Mouse (Mus musculus): Measurements from ENCODE around the gene Eftud2. TPM values are rescaled to one million over a fixed set of nuclear protein-coding genes. Genes with fewer than 3 reads are reported as not detected.

Gene Eftud2
- polyA plus RNA-seq, 2 experiments: 95.0 to 137 TPM

DNA sequence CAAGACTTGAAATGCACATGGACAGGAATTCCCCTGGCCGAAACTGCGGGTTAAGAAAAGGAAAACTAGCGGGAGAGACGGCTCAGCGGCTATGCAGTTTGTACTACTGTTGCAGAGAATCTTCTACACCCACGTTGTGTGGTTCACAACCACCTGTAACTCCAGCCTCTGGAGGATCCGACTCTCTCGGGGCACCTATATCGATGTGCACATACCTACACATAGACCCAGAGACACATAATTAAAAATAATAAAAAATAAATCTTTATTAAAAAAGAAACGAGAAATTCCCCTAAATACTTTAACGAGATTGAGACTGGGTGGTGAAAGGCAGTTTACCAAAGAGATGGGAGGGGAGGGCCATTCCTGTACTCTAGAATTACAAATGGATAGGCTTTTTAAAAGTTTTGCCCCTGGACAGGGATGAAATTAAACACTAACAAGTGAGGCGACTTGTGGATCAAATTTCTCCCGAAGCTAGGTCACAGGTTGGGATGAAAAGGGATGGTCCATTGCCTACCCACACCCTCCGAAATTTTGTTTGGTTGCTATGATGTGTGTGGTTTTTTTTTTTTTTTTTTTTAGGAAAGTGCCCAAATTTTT, 60.9 kb downstream of the Eftud2 start:
- H3K9me3 ChIP-seq (ENCODE audit: control insufficient read depth, low read length): no peaks in the 10 kb centered on the region
- H3K9ac ChIP-seq (ENCODE audit: low read depth, low read length, severe bottlenecking): peak overlapping the region; percentile 99
- H3K4me1 ChIP-seq (ENCODE audit: control insufficient read depth, insufficient read depth, low read length): peaks cover 24% of the 10 kb centered on the region
- no peaks in the 10 kb centered on the region for H3K27me3 ChIP-seq (ENCODE audit: control insufficient read depth, insufficient read depth, low read length)
- H3K36me3 ChIP-seq (ENCODE audit: control insufficient read depth, insufficient read depth, low read length): no peaks in the 10 kb centered on the region
- H3K4me2 ChIP-seq (replicated peaks; ENCODE audit: low read depth, low read length, severe bottlenecking): peak overlapping the region; percentile 78
- ATAC-seq (ENCODE audit: low FRiP score, low read depth): no peak; the same call in 1 of the 2 replicates
- H3K27ac ChIP-seq (replicated peaks; ENCODE audit: low read depth, low read length): peak overlapping the region; percentile 99
- no peak for DNase-seq (ENCODE audit: low spot score)
- peak overlapping the region; percentile 85 for H3K4me3 ChIP-seq (replicated peaks; ENCODE audit: low read length)
- TF ChIP-seq POLR2A (IDR thresholded peaks at IDR 0.05; ENCODE audit: borderline replicate concordance, extremely low read depth, insufficient read depth, insufficient read length): no peak
- 2% methylated on average over 14 of the region's 14 CpGs for WGBS

DNA sequence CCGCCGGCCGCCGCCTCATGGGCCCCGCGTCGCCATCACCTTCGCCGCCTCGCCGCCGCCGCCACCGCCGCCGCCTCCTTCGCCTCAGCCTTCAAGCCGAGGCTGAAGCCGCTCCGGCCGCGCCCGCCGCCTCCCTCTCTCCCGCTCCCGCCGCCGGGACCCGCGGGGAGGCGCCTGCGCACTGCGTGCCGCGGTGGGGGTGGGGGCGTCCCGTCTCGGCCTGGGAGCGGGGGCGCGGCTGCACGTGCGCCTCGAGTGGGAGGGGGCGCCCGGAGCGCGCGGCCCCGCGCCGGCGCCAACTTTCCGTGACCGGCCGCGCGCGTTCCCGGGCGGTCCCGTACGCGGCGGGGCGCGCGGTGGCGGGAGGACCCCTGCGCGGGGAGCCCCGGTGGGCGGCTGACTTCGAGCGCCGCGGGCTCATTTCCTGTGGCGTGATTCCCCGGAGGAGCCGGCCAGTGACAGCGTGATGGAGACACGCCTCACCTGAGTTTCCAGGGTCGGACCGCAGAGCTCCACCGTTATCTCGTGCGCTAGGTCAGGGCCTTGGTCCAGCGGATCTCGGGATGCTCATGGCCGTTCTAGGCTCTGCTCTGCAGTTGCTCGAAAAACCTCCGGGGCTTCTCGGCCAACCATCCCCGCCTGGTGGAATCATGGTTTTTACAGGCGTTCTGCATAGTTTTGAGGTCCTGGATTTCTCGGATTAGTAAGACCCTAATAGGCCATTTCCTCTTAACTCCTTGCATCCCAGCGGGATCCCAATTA, 61.6 kb downstream of the Eftud2 start, which contains the start of gene Gjc1:
Gene Gjc1, minus strand, starts transcription at position 680 of the 762 bp plus-strand sequence.
- peak; percentile 90 for ATAC-seq (ENCODE audit: low FRiP score, low read depth)
- peak within 1 kb of the TSS; percentile 99 for H3K9ac ChIP-seq (ENCODE audit: low read depth, low read length, severe bottlenecking)
- no peaks in the 10 kb centered on the region for H3K9me3 ChIP-seq (ENCODE audit: control insufficient read depth, low read length)
- peaks cover 27% of the 10 kb centered on the region for H3K4me1 ChIP-seq (ENCODE audit: control insufficient read depth, insufficient read depth, low read length)
- H3K27me3 ChIP-seq (ENCODE audit: control insufficient read depth, insufficient read depth, low read length): no peaks in the 10 kb centered on the region
- H3K4me2 ChIP-seq (replicated peaks; ENCODE audit: low read depth, low read length, severe bottlenecking): peak within 1 kb of the TSS; percentile 78
- peak within 1 kb of the TSS; percentile 99 for H3K27ac ChIP-seq (replicated peaks; ENCODE audit: low read depth, low read length)
- under 1% methylated on average over 59 of the region's 97 CpGs for WGBS
- peak; percentile 77 for DNase-seq (ENCODE audit: low spot score)
- TF ChIP-seq POLR2A (IDR thresholded peaks at IDR 0.05; ENCODE audit: borderline replicate concordance, extremely low read depth, insufficient read depth, insufficient read length): peak; percentile 68; the same call in 1 of the 2 replicates
- peak within 1 kb of the TSS; percentile 85 for H3K4me3 ChIP-seq (replicated peaks; ENCODE audit: low read length)
- no peaks in the 10 kb centered on the region for H3K36me3 ChIP-seq (ENCODE audit: control insufficient read depth, insufficient read depth, low read length)

GRCm38 (mm10) chr11:102818121-102819020, 62.4 kb downstream of the Eftud2 start:
- Histone ChIP-seq H3K9ac (ENCODE audit: low read depth, low read length, severe bottlenecking) (peak overlapping the region; percentile 99), H3K27ac (replicated peaks; ENCODE audit: low read depth, low read length) (peak overlapping the region; percentile 99), H3K4me2 (replicated peaks; ENCODE audit: low read depth, low read length, severe bottlenecking) (peak overlapping the region; percentile 78), H3K27me3 (ENCODE audit: control insufficient read depth, insufficient read depth, low read length) (no peaks in the 10 kb centered on the region), H3K4me3 (replicated peaks; ENCODE audit: low read length) (peak overlapping the region; percentile 85), H3K36me3 (ENCODE audit: control insufficient read depth, insufficient read depth, low read length) (no peaks in the 10 kb centered on the region), H3K9me3 (ENCODE audit: control insufficient read depth, low read length) (no peaks in the 10 kb centered on the region), H3K4me1 (ENCODE audit: control insufficient read depth, insufficient read depth, low read length) (peaks cover 27% of the 10 kb centered on the region)
- ATAC-seq (ENCODE audit: low FRiP score, low read depth) (peak; percentile 39), DNase-seq (ENCODE audit: low spot score) (no peak)
- under 1% methylated on average over 44 of the region's 92 CpGs for WGBS
- TF ChIP-seq POLR2A (IDR thresholded peaks at IDR 0.05; ENCODE audit: borderline replicate concordance, extremely low read depth, insufficient read depth, insufficient read length): no peak

- Histone ChIP-seq H3K9ac (ENCODE audit: low read depth, low read length, severe bottlenecking) (no peak overlapping the region), H3K36me3 (ENCODE audit: control insufficient read depth, insufficient read depth, low read length) (peaks cover 4% of the 10 kb centered on the region; the same call in 1 of the 2 replicates), H3K4me2 (replicated peaks; ENCODE audit: low read depth, low read length, severe bottlenecking) (no peak overlapping the region), H3K4me1 (ENCODE audit: control insufficient read depth, insufficient read depth, low read length) (peaks cover 36% of the 10 kb centered on the region), H3K9me3 (ENCODE audit: control insufficient read depth, low read length) (no peaks in the 10 kb centered on the region), H3K4me3 (replicated peaks; ENCODE audit: low read length) (no peak overlapping the region), H3K27me3 (ENCODE audit: control insufficient read depth, insufficient read depth, low read length) (no peaks in the 10 kb centered on the region), H3K27ac (replicated peaks; ENCODE audit: low read depth, low read length) (no peak overlapping the region)
- no peak for TF ChIP-seq POLR2A (IDR thresholded peaks at IDR 0.05; ENCODE audit: borderline replicate concordance, extremely low read depth, insufficient read depth, insufficient read length)
- ATAC-seq (ENCODE audit: low FRiP score, low read depth) (no peak), DNase-seq (ENCODE audit: low spot score) (no peak)
Measured at GRCm38 (mm10) chr11:102814881-102815280, 65.9 kb downstream of the Eftud2 start.

Measured in limb, embryonic 14.5 days (tissue).